Mouse (Mus musculus) B cell, adult 67 days (primary cell): ENCODE data around the gene Gm15217. TPM values are rescaled to one million over a fixed set of nuclear protein-coding genes. Genes with fewer than 3 reads are reported as not detected.

Source experiments
- total RNA-seq, 2 experiments: library from RNA; stranded (reverse); gene quantifications; 4 replicates each; pipeline ENCODE4 v1.2.4; 2023

Gm15217 gene
- total RNA-seq, result not detected

DNA sequence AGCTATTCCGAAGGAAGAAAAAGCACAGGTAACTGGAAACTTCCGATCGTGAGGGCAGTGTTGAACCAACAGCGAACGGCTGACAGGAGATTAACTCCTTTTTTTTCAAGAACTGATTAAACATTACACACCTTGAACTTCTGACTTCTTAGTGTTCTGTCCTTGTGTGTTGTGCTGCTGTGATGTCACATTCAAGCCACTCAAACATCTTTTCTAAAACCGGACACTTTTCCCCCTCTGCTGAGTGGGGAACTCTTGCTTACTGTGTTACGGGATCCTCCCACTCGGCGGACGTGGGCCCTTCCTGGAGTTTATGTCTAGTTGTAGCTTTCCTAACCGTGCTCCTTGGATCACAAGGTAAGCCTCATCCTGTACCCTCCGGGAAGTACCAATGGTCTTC, at the start of gene Gm15217:
Gene Gm15217, plus strand, starts transcription at position 130 of the 400 bp plus-strand sequence.

DNA sequence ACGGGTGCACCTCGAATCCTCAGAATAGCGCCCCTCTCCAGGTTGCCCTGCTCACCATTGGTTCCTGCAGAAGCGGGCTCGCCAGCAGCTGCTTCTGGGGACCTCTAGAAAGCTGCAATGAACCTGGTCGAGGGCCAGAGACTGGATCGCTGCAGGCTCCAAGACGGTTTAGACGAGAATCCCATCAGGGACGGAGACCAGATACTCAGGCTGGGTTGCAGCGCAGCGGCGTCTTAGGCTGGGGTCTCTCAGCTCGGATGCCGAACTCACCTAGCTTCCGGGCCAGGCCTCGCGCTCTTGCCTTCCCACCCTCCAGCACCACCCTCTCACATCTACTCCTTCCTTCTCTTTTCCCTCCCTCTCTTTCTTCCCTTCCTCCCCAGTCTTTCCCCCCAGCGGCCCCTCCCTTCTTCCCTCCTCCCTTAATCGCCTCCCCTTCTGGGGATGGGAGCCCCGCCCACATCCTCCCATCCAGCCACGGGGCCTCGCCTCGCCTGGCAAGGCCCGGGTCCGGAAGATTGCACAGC, 11.1 kb downstream of the Gm15217 start, which contains the start of gene Bmp4:
Gene Bmp4, minus strand, starts transcription at position 421 of the 527 bp plus-strand sequence.

Other genes starting within 250 kb of the Gm15217 start
- not detected for gene Bmp4, start 11.3 kb downstream of the Gm15217 start, total RNA-seq